Mouse (Mus musculus): ENCODE results near the gene Tmem53.

Gene Tmem53

DNA sequence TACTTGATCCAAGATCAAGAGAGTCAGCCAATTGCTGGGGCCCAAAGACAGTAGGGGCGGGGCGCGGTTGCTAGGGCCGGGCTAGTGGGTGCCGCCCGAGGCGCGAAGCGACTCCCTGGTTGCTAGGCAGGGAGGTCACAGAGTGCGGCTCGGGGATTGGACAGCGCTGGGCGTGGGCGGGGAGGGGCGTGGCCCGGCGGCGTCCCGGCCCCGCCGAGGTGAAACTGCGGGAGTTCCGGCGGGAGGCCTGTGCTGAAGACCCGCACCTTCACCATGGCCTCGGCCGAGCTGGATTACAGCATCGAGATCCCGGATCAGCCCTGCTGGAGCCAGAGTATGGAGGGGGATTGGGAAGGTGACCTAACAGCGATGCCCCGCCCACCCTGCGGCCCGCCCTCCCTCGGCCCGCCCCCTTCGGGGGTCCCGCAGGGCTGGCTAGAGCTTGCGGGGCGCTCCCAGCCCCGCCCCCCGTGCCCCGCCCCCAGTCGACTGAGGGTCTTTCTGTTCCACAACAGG, at the start of gene Tmem53, which contains the start of gene Armh1:
TSS of gene Tmem53 (plus strand) at position 151 of the 516 bp plus-strand sequence.
TSS of gene Armh1 (minus strand) at position 325 of the 516 bp plus-strand sequence.
- peak; percentile 91 for DNase-seq (ENCODE audit: low read depth, low spot score)

DNA sequence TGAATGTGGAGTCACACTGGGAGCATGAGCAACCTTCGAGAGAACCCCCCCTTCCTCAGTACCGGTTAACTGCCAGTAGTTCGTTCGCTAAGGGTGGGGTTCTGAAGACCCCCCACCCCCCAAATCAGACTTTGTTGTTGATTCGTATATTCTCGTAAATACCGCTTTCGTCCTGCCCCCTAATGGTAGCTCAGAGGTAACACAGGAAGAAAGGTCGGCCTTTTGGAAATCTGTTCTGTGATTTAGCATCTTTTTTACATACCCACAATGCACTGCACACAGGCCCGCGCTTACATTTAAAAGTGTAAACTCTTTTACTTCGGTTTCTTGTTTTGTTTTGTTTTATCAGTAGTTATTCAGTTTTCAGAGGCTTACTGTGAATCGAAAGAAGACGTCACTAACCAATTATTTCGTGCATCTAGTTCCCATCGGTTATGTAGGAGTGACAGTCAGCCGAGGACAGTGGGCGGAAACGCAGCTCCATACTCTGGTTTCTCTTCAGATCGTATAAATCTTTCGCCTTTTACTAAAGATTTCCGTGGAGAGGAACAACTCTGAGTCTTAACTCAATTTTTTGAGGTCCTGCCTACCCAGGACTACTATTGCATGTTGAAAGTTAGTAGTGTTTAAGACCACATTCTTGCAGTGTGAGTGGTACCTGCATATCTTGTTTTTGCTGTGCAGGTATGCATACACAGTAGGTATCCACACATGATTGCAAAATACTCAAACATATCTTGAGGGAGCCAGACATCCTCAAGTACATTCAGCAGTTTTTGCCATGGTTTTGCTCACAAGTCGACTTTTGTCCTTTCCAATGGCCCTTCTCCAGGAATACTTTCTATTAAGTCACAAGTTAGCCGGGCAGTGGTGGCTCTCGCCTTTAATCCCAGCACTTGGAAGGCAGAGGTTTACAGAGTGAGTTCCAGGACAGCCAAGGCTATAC, 49.4 kb upstream of the Tmem53 start:
- peak; percentile 71 for DNase-seq (ENCODE audit: low read depth, low spot score)

DNA sequence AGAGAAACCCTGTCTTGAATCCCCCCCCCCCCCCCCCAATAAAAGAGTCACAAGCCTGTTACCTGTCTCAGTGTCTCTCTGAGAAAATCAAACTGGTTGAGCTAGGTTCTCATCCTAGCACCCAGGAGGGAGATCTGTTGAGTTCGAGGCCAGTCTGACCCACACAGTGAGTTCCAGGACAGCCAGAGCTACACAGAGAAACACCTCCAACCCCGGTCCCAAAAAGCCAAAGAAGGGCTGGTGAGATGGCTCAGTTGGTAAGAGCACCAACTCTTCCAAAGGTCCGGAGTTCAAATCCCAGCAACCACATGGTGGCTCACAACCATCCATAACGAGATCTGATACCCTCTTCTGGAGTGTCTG, 48.8 kb upstream of the Tmem53 start:
- no peak for DNase-seq (ENCODE audit: low read depth, low spot score)

DNA sequence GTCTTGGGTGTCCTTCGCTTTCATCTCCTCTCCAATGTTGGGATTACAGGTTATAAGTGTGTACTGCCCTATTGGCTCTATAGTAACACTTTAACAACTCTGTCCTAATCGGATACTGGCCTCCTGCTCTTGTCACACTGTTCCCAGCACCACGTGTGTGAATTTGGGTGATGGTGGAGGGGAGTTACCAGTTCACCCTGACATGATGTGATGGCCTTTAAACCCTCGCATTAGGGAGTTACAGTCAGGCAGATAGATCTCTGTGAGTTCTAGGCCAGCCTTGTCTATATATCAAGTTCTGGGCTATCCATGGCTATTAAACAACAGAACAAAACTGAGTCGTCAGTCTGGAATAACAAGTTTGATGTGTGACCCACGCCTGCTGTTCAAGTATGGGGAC, 42.2 kb upstream of the Tmem53 start:
- no peak for DNase-seq (ENCODE audit: low read depth, low spot score)

DNA sequence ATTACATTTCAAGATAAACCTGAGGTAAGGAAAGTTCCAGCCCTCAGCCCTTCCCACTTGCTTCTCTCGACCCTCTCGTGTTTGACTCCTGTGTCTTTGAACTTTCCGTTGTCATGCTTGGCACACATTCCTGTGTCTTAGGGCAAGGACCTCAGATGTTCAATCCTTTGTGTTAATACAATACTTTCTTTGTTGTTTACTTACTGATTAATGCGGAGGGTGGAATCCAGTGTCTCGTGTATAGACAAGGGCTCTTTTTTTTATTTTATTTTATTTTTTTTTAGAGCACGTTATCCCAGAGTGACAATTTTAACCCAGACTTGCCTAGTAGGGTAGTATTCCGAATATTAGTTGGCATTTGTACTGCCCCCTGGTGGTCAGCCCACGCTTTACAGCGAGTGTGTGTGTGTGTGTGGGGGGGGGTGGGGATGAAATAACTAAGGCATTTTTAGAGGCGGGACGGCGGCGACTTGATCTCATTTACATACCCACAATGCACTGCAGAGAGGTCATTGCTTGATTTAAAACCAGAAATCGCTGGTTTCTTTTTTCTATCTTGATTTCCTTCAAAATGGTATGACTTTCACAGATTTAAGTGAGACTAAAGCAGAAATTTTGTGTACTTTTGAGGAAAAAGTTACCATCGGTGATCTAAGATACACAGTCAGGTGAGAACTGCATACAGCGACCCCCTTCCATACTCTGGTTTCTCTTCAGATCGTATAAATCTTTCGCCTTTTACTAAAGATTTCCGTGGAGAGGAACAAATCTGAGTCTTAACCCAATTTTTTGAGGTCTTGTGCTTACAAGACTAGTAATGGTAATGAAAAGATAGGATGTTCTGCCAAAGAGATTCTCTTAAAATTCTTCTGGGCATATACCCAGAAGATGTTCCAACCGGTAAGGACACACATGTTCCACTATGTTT, 41.3 kb upstream of the Tmem53 start:
- peak; percentile 75 for DNase-seq (ENCODE audit: low read depth, low spot score)

DNA sequence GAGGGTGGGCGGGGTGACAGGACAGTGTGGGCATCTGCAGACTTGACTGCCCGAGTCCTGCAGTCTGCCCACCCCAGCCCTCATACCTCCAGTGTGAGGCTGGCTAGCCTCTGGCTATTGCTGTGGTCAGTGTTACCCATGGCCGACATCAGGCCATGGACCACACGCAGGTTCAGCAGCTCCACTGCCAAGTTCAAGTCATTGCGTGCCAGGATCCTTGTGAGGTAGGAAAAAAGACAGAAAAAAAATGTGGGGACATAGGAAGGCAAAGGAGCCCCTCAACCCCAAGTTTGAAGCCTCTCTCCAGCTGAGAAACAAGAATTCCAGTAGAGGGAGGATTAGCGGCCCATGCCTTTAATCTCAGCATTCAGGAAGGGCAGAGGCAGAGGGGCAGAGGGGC, 37.5 kb upstream of the Tmem53 start:
- DNase-seq (ENCODE audit: low read depth, low spot score): no peak

DNA sequence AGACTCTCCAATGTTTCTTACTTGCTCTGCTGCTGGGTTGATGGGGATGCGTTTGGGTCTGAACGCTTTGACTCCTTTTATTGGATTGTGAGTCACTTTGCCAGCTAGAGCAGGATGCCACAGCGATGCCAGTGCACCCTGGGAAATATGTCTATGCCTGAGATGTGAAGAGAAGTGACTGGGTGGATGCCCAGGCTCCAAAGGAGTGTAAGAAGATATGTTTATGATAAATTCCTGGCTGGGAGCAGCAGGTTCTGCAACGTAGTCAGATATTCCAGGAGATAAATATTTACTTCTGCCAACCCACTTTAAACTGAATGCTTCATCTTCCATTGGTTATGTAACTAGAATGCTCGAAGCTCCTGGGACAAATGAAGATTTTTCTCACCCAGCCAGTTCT, 34.7 kb upstream of the Tmem53 start:
- DNase-seq (ENCODE audit: low read depth, low spot score): no peak

DNA sequence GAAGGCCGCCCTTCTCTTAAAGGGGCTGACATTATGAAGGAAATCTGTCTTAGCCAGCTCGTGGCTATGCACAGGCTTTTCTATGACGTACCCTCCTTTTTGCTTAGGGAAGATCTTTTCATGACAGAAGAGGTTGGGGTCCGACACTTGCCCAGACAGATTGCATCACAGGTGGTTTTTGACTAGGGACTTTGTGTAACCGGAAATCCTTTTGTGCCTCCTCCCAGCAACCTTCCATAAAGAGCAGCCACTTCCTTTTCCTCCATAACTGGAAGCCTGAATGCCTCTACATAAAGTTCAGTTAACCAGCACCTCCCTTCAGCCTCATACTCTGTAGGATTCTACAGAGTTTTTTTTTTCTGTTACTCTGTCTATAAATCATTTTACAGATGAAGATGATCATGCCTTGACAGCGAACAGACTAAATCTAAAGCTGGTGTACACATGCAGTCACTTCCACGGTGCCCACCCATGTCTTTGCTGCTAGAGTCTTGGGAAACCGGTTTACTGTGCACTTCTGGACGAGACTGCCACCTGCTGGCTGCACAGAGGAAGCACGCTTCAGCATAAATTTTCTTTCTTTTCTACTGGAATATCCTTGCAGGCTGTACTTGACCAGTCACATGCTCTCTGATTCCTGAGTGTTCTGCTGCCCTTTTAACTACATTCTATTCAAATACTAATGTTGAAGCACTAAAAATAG, 33.1 kb upstream of the Tmem53 start:
- peak; percentile 30 for DNase-seq (ENCODE audit: low read depth, low spot score)

DNA sequence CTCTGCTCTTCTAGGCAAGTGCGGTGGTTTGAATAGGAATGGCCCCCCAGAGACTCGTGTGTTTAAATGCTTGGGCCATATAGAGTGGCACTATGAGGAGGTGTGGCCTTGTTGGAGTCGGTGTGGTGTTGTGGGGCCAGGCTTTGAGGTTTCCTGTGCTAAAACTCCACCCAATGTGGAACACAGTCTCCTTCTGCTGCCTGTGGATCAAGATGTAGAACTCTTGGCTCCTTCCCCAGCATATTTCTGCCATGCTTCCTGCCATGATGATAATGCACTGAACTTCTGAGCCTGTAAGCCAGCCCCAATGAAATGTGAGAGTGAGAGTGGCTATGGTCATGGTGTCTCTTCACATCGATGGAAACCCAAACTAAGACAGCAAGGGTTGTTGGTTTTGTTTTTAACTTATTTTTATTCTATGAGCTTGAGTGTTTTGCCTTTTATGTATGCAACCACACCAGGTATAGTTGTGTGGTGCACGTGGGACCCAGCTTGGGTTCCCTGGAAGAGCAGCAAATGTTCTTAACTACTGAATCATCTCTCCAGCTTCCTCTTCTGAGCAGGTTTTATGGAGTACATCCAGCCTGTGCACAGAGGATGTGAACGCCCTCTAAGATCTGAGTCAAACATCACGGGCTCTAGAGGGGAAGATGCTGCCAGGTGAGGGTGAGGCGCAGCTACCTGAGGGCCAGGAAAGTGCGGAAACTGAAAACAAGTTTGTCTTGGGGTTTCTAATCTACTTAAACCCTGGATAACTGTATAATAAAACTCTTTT, 30.8 kb upstream of the Tmem53 start:
- DNase-seq (ENCODE audit: low read depth, low spot score): no peak

DNA sequence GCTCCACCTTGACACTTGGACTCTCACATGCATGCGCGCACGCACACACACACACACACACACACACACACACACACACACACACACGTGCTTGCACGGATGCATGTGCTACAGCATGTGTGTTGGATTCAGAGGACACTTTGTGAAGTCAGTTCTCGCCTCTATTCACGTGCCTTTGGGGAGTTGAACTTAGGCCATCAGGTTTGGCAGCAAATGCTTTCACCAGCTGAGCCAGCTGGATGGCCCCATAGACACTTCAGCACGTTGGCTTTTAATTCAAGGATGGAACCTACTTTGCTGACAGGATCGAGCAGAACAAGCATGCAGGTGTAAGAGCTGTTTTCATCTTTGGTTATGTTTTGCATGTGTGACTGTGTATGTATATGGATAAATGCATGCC, 29.9 kb upstream of the Tmem53 start:
- no peak for DNase-seq (ENCODE audit: low read depth, low spot score)

DNA sequence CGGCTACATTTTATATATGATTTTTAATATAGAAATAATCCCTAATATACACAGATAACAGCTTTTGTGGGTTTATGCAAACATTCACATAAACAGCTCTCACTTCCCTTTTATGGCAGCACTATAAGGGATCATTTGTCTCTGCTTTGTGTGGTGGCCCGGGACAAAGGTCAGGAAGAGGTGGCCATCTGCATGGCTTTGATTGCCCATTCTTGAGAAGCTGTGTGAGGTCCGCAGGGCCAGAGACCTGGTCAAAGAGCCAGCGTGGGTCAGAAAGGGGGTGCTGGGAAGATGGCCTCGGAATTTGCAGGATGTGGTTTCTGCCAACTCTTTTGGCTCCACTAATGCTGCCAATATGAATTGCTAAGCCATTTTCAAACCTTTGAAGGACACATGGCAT, 28.8 kb upstream of the Tmem53 start:
- no peak for DNase-seq (ENCODE audit: low read depth, low spot score)

DNA sequence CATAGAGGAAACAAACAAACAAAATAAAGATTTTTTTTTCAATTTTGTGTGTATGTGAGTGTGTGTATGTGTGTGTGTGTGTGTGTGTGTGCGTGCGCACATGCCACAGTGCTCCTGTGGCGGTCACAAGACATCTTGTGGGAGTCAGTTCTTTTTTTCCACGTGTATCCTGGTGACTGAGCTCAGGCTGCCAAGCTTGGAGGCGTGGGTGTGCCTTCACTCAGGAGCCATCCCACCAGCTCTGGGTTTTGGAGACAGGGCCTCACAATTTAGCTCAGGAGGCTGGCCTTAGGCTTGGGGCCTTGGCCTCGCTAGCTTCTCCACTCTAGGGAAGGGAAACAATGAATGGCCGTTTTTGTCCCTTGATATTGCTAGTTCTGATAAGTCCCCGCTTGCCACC, 27.6 kb upstream of the Tmem53 start:
- DNase-seq (ENCODE audit: low read depth, low spot score): no peak

DNA sequence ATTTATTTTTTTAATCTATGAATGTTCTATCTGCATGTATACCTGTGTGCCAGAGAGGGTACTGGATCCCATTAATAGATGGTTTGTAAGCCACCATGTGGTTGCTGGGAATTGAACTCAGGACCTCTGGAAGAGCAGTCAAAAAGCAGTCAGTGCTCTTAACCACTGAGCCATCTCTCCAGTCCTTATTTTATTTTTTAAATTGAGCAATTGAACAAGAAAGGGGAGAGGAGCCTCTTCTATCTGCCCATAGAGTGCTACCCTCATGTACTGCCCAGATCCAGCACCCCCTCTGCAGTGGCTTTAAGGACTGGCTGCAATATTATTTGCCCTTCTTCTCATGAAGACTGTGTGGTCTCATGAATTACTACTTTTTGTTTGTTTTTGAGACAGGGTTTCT, 26.5 kb upstream of the Tmem53 start:
- no peak for DNase-seq (ENCODE audit: low read depth, low spot score)

DNA sequence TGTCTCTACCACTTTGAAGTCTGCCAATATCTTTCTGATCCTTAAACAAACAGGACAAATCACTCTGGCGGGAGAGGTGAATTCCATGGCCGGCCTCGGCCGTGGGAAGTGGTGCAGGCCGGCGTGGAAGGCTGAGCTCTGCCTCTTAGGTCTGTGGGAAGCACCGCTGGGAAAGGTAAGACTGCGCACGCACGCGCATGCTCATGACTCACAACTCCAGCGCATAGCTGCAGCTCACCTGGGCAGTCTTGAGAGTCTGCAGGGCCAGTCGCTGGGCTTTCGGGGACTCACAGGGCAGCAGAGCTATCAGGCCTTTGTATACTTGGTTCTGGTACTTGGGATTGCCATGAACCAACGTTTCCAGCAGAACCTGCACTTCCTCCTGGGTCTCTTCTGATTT, 22.2 kb upstream of the Tmem53 start:
- DNase-seq (ENCODE audit: low read depth, low spot score): no peak

DNA sequence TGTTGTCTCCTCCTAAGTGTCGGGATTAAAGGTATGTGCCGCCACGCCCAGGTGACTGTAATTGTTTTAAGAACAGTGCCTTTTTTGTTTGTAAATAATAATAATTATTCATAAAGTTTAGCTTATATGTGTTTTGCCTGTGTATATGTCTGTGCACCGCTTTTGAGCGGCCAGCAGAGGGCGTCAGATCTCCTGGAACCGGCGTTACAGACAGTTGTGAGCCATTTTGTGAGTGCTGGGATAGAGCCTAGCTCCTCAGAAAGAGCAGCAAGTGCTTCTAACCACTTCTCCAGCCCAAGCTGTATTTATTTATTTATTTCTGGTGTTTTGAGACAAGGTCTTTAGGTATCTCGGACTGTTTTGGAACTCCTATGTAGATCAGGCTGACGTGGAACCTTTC, 21.4 kb upstream of the Tmem53 start:
- no peak for DNase-seq (ENCODE audit: low read depth, low spot score)

DNA sequence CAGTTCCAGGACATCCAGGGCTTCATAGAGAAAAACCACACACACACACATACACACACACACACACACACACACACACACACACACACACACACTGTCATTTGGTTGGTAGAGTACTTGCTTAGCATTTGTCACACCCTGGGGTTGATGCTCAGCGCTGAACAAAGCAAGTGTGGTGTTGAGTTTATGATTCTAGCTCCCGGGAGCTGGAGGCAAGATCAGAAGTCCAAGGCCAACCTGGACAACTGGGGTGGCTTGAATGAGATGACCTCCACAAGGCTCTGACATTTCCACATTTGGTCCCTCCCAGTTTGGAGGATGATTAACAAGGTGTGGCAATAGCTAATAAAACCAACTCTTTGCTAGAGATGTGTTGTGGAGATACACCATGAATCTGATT, 20.5 kb upstream of the Tmem53 start:
- DNase-seq (ENCODE audit: low read depth, low spot score): no peak

DNA sequence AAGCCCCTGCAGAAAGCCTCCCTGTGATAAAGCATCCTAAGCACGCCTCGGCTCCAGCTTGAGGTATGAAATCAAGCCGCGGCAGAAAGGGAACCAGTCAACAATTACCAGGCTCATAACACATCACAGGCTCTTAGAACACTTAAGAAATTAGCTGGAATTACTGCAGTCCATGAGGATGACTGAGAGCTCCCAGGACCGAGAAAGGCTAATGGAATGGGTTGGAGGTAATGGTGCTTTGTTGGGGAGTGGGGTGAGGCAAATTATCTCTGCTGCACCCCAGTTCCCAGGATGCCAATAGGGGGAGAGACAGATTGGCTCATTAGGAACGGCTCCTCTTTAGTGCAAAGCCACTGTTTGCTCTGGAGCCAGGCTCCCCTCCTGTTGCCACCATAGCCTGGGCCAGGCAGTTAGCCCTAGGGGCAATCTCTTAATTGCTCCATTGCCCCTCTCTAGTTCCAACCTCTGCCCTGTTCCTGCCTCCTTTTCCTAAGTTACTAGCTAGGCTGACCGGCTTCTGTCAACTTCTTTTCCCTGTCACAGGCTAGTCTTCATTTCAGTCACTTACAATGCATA, 17.5 kb upstream of the Tmem53 start:
- DNase-seq (ENCODE audit: low read depth, low spot score): no peak

DNA sequence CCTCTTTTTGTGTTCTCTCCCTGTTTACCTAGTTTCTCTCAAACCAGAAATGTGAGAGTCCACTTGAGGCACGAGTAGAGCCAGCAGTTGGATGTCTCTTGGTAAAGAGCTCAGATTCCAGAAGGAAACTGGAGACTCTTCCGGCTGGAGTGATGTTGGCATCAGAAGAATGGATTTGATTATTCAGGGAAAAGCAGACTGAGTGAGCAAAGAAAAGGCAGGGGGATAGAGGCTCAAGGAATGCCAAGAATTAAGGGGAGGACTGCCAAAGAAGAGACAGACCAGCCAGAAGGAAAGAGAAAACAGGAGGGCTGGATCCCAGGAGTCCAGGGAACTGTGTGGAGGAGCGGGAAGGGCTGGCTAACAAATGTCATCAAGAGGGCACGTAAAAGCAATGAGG, 15.9 kb upstream of the Tmem53 start:
- no peak for DNase-seq (ENCODE audit: low read depth, low spot score)

DNA sequence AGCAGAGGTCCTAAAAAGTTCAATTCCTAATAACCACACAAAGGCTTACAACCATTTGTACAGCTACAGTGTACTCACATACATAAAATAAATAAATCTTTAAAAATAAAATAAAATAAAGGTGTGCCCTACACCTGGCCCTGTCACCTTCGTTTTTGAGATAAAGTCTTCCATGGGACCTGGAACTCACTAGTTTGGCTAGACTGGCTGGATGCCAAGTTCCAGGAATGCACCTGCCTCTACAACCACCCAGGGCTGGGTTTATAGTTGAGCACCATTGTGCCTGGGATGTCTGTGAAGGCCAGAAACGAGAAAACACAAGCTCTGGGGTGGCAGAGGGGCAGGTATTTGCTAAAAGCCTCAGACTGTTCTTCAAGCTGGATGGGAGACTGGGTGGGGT, 12.6 kb upstream of the Tmem53 start:
- DNase-seq (ENCODE audit: low read depth, low spot score): no peak

DNA sequence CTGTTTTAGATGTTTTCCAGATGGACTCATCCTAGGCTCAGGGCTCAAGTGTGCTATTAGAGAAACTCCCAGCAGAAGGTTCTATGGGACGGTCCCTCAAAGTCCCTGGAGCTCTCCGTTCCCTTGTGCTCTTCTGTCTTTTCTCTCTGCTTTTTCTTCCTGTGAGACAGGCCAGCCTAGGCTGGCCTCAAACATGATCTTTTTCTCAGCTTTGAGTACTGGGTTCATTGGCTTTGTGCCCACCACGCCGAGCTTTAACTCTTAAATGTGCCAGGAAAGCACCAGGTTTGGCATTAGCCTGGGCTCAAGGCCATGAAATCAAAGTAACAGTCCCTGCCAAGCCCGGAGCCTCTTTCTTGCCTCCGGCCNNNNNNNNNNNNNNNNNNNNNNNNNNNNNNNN, 10.9 kb upstream of the Tmem53 start:
- no peak for DNase-seq (ENCODE audit: low read depth, low spot score)

DNA sequence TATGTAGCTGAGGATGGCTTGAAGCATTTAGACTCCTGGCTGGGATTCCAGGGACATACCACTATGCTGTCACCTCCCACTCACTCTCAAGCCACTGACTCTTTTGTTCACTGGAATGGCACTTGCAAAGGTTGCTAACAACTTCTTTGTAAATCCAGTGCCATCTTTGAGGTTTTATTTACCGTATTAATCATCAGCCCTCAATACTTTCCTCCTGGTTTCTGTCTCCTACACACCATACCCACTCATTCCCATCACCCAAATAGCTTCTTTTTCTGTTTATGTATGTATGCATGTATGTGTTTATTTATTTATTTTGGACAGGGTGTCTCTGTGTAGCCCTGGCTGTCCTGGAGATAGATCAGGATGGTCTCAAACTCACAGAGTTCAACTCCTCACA, 769 bp upstream of the Tmem53 start:
- DNase-seq (ENCODE audit: low read depth, low spot score): no peak

Data from embryo, embryonic 11.5 days (tissue).